Mouse (Mus musculus) ES-Bruce4 (cell line): Measurements from ENCODE around the gene Gm11020. TPM values are rescaled to one million over a fixed set of nuclear protein-coding genes. Genes with fewer than 3 reads are reported as not detected.

Experiments
- H3K27ac ChIP-seq: 2 replicates; pipeline ENCODE4 v1.5.1; 2012; ENCODE audit warnings: low read length, inconsistent platforms; ENCODE audit not compliant: insufficient read depth
- H3K27me3 ChIP-seq: 2 replicates; pipeline ENCODE4 v1.6.1; 2012; ENCODE audit warnings: mild to moderate bottlenecking, low read length, inconsistent platforms; ENCODE audit not compliant: control insufficient read depth, poor library complexity, insufficient read depth, severe bottlenecking
- H3K36me3 ChIP-seq: 2 replicates; pipeline ENCODE4 v1.6.1; 2012; ENCODE audit warnings: inconsistent platforms, mild to moderate bottlenecking, low read length, moderate library complexity; ENCODE audit not compliant: control insufficient read depth, poor library complexity, insufficient read depth, severe bottlenecking
- H3K4me1 ChIP-seq: one replicate; pipeline ENCODE4 v1.8.1; 2011; ENCODE audit warnings: low read length; ENCODE audit not compliant: control insufficient read depth, insufficient read depth
- H3K4me3 ChIP-seq: 2 replicates; pipeline ENCODE4 v1.5.1; 2011; ENCODE audit warnings: low read depth, mild to moderate bottlenecking, low read length
- H3K9ac ChIP-seq: 2 replicates; pipeline ENCODE4 v1.6.1; 2012; ENCODE audit warnings: low read depth, mild to moderate bottlenecking, inconsistent platforms; ENCODE audit not compliant: poor library complexity, severe bottlenecking
- H3K9me3 ChIP-seq: replicated peaks from 2 replicates; pipeline ENCODE4 v1.6.1; 2012; ENCODE audit warnings: mild to moderate bottlenecking, low read length, inconsistent platforms; ENCODE audit not compliant: control insufficient read depth, poor library complexity, insufficient read depth, severe bottlenecking
- CTCF ChIP-seq: IDR thresholded peaks from one replicate; pipeline ENCODE4 v1.8.1; 2011; ENCODE audit warnings: low read depth, low read length
- EP300 ChIP-seq: IDR thresholded peaks from 2 replicates; pipeline ENCODE4 v1.6.1; 2011; ENCODE audit warnings: low read depth, low read length; ENCODE audit not compliant: insufficient read depth
- POLR2A ChIP-seq: IDR thresholded peaks from one replicate; pipeline ENCODE4 v1.8.1; 2011; ENCODE audit warnings: low read length; ENCODE audit not compliant: insufficient read depth
- polyA plus RNA-seq: library from polyadenylated mRNA; stranded (reverse); fragments of >200 nt; gene quantifications from 2 replicates; pipeline ENCODE4 v1.2.4, GENCODE M21; 2011; ENCODE audit warnings: low read depth; ENCODE audit not compliant: missing spikeins, insufficient read depth, insufficient read length

Gene Gm11020
- polyA plus RNA-seq, 1 experiment = not detected

DNA sequence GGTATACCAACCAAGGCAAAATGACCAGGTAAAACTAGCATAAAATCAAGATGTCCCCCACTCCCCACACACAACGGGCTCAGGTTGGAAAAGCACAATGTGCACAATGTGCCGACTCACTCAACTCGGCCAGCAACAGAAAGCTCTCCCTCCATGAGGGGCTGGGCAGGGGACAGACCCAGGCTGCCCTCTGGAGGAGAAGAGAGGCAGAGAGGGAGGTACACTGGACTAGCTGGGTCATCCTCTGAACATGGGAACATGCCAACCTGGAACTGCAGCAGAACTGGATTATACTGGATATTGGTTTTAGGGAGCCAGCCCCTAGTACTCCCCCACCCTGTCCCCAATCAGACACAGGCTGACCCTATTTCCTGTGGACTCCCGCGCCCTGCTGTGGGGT lies 31.8 kb downstream of the Gm11020 start:
- H3K4me1 ChIP-seq = no peaks in the 10 kb centered on the region
- no peak overlapping the region for H3K9ac ChIP-seq
- no peak for TF ChIP-seq POLR2A
- no peak for TF ChIP-seq EP300
- TF ChIP-seq CTCF = peak; percentile 43
- H3K27ac ChIP-seq = no peak overlapping the region
- no peaks in the 10 kb centered on the region for H3K27me3 ChIP-seq
- no peaks in the 10 kb centered on the region for H3K9me3 ChIP-seq
- H3K4me3 ChIP-seq = no peak overlapping the region
- peaks cover 17% of the 10 kb centered on the region; the same call in 1 of the 2 replicates for H3K36me3 ChIP-seq

DNA sequence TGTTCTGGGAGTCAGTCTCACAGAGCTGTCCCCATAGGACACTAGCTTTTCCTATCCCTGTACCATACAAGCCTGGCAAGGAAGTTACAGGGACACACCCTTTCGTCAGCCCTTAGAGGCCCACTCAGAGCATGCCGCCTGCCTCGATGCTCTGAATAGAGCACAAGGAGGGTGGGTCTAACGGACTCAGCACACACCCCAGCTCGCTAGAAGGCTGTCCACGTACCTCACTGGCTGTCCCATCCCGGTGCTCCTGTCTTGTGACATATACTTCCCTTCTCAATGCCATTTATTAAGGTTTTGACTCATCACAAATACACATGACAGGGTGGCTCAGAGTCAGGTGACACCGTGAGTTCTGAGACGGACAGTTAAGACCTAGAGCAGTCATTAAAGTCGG lies 33.1 kb downstream of the Gm11020 start:
- Histone ChIP-seq H3K4me3 (no peak overlapping the region), H3K27me3 (no peaks in the 10 kb centered on the region), H3K9me3 (no peaks in the 10 kb centered on the region), H3K9ac (no peak overlapping the region), H3K4me1 (no peaks in the 10 kb centered on the region), H3K36me3 (peaks cover 17% of the 10 kb centered on the region; the same call in 1 of the 2 replicates), H3K27ac (no peak overlapping the region)
- no peak for TF ChIP-seq POLR2A
- TF ChIP-seq EP300 = no peak
- TF ChIP-seq CTCF = no peak

DNA sequence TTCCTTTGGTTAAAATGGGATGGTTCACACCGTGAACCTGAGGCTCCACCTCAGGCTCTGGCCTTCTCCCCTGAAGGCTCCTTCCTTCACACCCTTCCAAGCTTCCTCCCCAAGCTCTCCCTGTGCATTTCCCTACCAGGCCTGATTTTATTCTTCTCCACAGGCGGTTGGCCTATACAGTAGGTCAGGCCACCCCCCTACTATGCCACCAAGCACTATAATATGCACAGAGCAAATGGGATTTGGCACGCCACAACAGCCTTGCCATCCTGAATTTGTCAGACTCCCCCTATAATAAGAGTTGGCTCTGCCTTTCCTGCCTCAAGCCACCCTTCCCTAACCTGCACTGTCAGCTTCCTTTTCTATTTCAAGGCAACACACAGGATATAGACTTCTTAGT lies 37.3 kb downstream of the Gm11020 start:
- Histone ChIP-seq H3K4me1 (no peaks in the 10 kb centered on the region), H3K36me3 (peaks cover 21% of the 10 kb centered on the region; the same call in 1 of the 2 replicates), H3K27me3 (no peaks in the 10 kb centered on the region), H3K27ac (no peak overlapping the region), H3K9me3 (0 out of 2 replicates have a peak, but pooled peaks cover 3% of the 10 kb centered on the region), H3K9ac (no peak overlapping the region), H3K4me3 (no peak overlapping the region)
- TF ChIP-seq POLR2A (no peak), EP300 (no peak)

DNA sequence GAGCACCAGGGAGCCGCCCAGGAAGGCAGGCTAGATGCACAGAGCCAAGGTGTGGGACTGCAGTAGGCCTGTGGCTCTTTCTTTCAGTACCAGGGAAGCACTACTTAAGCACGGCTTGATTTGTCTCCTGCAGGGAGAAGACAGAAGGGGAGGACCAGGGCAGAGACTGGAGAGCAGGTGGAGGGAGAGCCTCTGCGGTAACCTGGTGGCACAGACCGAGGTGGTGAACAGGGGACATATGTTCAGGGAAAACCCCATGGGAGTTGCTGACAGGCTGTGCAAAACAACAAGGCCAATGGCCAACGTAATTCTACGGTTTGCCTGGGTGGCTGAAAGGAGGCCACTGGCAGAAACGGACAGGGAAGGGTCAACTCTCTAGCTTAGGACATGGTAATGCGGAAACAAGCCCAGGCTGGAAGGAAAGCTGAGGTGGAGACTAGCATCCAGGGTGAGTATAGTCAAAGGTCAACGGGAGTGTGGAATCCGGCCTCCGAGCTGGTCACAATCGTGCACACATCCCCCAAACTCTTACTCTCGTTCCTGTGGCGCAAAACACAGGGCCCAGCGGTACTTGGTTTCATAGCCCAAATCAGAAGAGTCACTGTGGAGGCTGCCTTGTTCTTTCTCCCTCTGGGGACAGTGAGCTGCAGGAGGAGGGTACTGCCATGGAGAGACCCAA lies 38.5 kb downstream of the Gm11020 start:
- Histone ChIP-seq H3K9me3 (peaks cover 12% of the 10 kb centered on the region), H3K4me3 (no peak overlapping the region), H3K4me1 (no peaks in the 10 kb centered on the region), H3K27me3 (no peaks in the 10 kb centered on the region), H3K9ac (no peak overlapping the region), H3K36me3 (peaks cover 14% of the 10 kb centered on the region; the same call in 1 of the 2 replicates), H3K27ac (no peak overlapping the region)
- TF ChIP-seq EP300 (no peak), POLR2A (no peak), CTCF (no peak)

DNA sequence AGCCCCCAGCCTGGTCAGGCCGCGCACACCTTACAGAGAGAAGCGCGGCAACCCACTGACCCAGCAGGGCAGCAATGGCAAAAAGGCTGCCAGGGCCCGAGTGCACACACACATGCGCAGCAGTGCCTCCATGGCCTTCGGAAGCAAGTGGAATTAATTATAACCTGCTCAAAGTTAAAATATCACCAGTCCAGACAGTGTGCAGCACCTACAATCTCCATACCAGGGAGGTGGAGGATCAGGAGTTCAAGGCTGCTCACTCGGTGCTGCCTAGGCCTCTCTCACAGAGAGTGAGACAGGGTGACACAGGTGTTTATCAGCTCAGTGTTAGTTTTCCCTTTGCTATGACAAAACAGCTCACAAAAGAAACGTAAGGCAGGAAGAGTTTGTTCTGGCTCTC lies 44.3 kb downstream of the Gm11020 start:
- Histone ChIP-seq H3K4me1 (no peaks in the 10 kb centered on the region), H3K27ac (no peak overlapping the region), H3K36me3 (peaks cover 5% of the 10 kb centered on the region; the same call in 1 of the 2 replicates), H3K4me3 (no peak overlapping the region), H3K9me3 (peaks cover 38% of the 10 kb centered on the region), H3K27me3 (no peaks in the 10 kb centered on the region), H3K9ac (no peak overlapping the region)
- TF ChIP-seq EP300 (no peak), CTCF (no peak), POLR2A (no peak)

DNA sequence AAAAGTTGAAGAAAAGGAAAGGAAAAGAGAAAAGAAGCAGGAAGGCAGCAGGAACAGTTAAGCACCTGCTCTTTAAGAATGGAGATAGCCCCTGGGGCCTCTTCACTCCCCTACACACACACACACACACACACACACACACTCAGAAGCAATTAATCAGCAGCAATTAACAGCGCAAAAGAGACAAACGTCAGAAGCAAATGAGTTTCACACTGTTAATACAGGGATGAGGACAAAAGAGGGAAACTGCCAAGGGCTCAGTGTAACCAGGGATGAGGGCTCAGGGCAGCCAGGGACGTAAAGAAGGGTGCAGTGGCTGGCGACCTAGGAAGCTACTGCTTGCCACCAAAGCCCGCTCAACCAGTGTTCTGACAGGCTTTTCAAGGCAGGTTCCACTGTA lies 46.0 kb downstream of the Gm11020 start:
- no peak for TF ChIP-seq CTCF
- TF ChIP-seq POLR2A = no peak
- no peak for TF ChIP-seq EP300
- Histone ChIP-seq H3K4me3 (no peak overlapping the region), H3K9ac (no peak overlapping the region), H3K27ac (no peak overlapping the region), H3K9me3 (peaks cover 38% of the 10 kb centered on the region), H3K36me3 (peaks cover 5% of the 10 kb centered on the region; the same call in 1 of the 2 replicates), H3K27me3 (no peaks in the 10 kb centered on the region), H3K4me1 (no peaks in the 10 kb centered on the region)
